Mouse (Mus musculus): ENCODE data around the gene Gm35549. TPM values are rescaled to one million over a fixed set of nuclear protein-coding genes. Genes with fewer than 3 reads are reported as not detected.

Gm35549 gene
- total and polyA plus RNA-seq, 2 experiments from 2014 or later, result not detected

GRCm38 (mm10) chr9:122836126-122836525 lies 7.7 kb downstream of the Gm35549 start:
- Histone ChIP-seq H3K4me3 (ENCODE audit: low read depth, low read length) (no peak overlapping the region), H3K9me3 (ENCODE audit: low read length) (no peaks in the 10 kb centered on the region), H3K9ac (no peak overlapping the region), H3K4me2 (ENCODE audit: low read depth) (no peak overlapping the region), H3K27me3 (ENCODE audit: insufficient read depth, low read length) (no peaks in the 10 kb centered on the region), H3K27ac (ENCODE audit: low read depth, low read length) (no peak overlapping the region), H3K4me1 (ENCODE audit: insufficient read depth) (no peaks in the 10 kb centered on the region), H3K36me3 (ENCODE audit: insufficient read depth) (0 out of 2 replicates have a peak, but pooled peaks cover 6% of the 10 kb centered on the region)
- no peak for TF ChIP-seq CTCF (IDR thresholded peaks at IDR 0.05; ENCODE audit: low read depth)
- WGBS, result 42% methylated on average over 9 of the region's 9 CpGs
- DNase-seq, result no peak
- ATAC-seq, result no peak

GRCm38 (mm10) chr9:122829826-122830380 lies 13.9 kb downstream of the Gm35549 start:
- 85% methylated on average over 4 of the region's 4 CpGs for WGBS
- H3K9me3 ChIP-seq (ENCODE audit: low read length), result no peaks in the 10 kb centered on the region
- H3K4me2 ChIP-seq (ENCODE audit: low read depth), result no peak overlapping the region
- ATAC-seq (no peak), DNase-seq (no peak)
- TF ChIP-seq CTCF (IDR thresholded peaks at IDR 0.05; ENCODE audit: low read depth), result no peak
- H3K36me3 ChIP-seq (ENCODE audit: insufficient read depth), result peaks cover 42% of the 10 kb centered on the region
- H3K4me3 ChIP-seq (ENCODE audit: low read depth, low read length), result no peak overlapping the region
- no peaks in the 10 kb centered on the region for H3K27me3 ChIP-seq (ENCODE audit: insufficient read depth, low read length)
- no peaks in the 10 kb centered on the region for H3K4me1 ChIP-seq (ENCODE audit: insufficient read depth)
- no peak overlapping the region for H3K9ac ChIP-seq
- H3K27ac ChIP-seq (ENCODE audit: low read depth, low read length), result no peak overlapping the region

GRCm38 (mm10) chr9:122826743-122827142 lies 17.1 kb downstream of the Gm35549 start:
- H3K36me3 ChIP-seq (ENCODE audit: insufficient read depth), result peaks cover 53% of the 10 kb centered on the region

GRCm38 (mm10) chr9:122823374-122824017 lies 20.3 kb downstream of the Gm35549 start:
- 90% methylated on average over 5 of the region's 5 CpGs for WGBS
- no peaks in the 10 kb centered on the region for H3K27me3 ChIP-seq (ENCODE audit: insufficient read depth, low read length)
- no peak overlapping the region for H3K27ac ChIP-seq (ENCODE audit: low read depth, low read length)
- H3K9me3 ChIP-seq (ENCODE audit: low read length), result no peaks in the 10 kb centered on the region
- no peak overlapping the region for H3K4me3 ChIP-seq (ENCODE audit: low read depth, low read length)
- peaks cover 55% of the 10 kb centered on the region for H3K36me3 ChIP-seq (ENCODE audit: insufficient read depth)
- no peak for DNase-seq
- ATAC-seq, result no peak
- no peak overlapping the region for H3K9ac ChIP-seq
- no peak overlapping the region for H3K4me2 ChIP-seq (ENCODE audit: low read depth)
- no peak for TF ChIP-seq CTCF (IDR thresholded peaks at IDR 0.05; ENCODE audit: low read depth)
- no peaks in the 10 kb centered on the region for H3K4me1 ChIP-seq (ENCODE audit: insufficient read depth)

More at GRCm38 (mm10) chr9:122826743-122827142, 17.1 kb downstream of the Gm35549 start:
- WGBS, result 94% methylated on average over 4 of the region's 4 CpGs
- H3K4me1 ChIP-seq (ENCODE audit: insufficient read depth), result no peaks in the 10 kb centered on the region
- H3K4me3 ChIP-seq (ENCODE audit: low read depth, low read length), result no peak overlapping the region
- TF ChIP-seq CTCF (IDR thresholded peaks at IDR 0.05; ENCODE audit: low read depth), result no peak
- H3K27me3 ChIP-seq (ENCODE audit: insufficient read depth, low read length), result no peaks in the 10 kb centered on the region
- DNase-seq, result no peak
- ATAC-seq, result no peak
- no peak overlapping the region for H3K4me2 ChIP-seq (ENCODE audit: low read depth)
- H3K9me3 ChIP-seq (ENCODE audit: low read length), result no peaks in the 10 kb centered on the region
- no peak overlapping the region for H3K9ac ChIP-seq
- no peak overlapping the region for H3K27ac ChIP-seq (ENCODE audit: low read depth, low read length)

GRCm38 (mm10) chr9:122815239-122815851 lies 28.5 kb downstream of the Gm35549 start:
- DNase-seq, result no peak
- Histone ChIP-seq H3K36me3 (ENCODE audit: insufficient read depth) (peaks cover 29% of the 10 kb centered on the region), H3K27me3 (ENCODE audit: insufficient read depth, low read length) (no peaks in the 10 kb centered on the region), H3K4me3 (ENCODE audit: low read depth, low read length) (no peak overlapping the region), H3K4me2 (ENCODE audit: low read depth) (no peak overlapping the region), H3K4me1 (ENCODE audit: insufficient read depth) (no peaks in the 10 kb centered on the region), H3K9me3 (ENCODE audit: low read length) (no peaks in the 10 kb centered on the region), H3K9ac (no peak overlapping the region), H3K27ac (ENCODE audit: low read depth, low read length) (no peak overlapping the region)
- ATAC-seq, result no peak
- TF ChIP-seq CTCF (IDR thresholded peaks at IDR 0.05; ENCODE audit: low read depth), result no peak
- 90% methylated on average over 4 of the region's 4 CpGs for WGBS

- Histone ChIP-seq H3K4me1 (ENCODE audit: insufficient read depth) (no peaks in the 10 kb centered on the region), H3K36me3 (ENCODE audit: insufficient read depth) (peaks cover 26% of the 10 kb centered on the region), H3K4me3 (ENCODE audit: low read depth, low read length) (no peak overlapping the region), H3K27ac (ENCODE audit: low read depth, low read length) (no peak overlapping the region), H3K4me2 (ENCODE audit: low read depth) (no peak overlapping the region), H3K27me3 (ENCODE audit: insufficient read depth, low read length) (no peaks in the 10 kb centered on the region), H3K9ac (no peak overlapping the region), H3K9me3 (ENCODE audit: low read length) (no peaks in the 10 kb centered on the region)
- no peak for ATAC-seq
- TF ChIP-seq CTCF (IDR thresholded peaks at IDR 0.05; ENCODE audit: low read depth), result no peak
- WGBS, result 98% methylated on average over 2 of the region's 2 CpGs
- DNase-seq, result no peak
Measured at GRCm38 (mm10) chr9:122814775-122815174, 29.1 kb downstream of the Gm35549 start.

GRCm38 (mm10) chr9:122812386-122812785 lies 31.4 kb downstream of the Gm35549 start:
- Histone ChIP-seq H3K27me3 (ENCODE audit: insufficient read depth, low read length) (no peaks in the 10 kb centered on the region), H3K9ac (no peak overlapping the region), H3K4me3 (ENCODE audit: low read depth, low read length) (no peak overlapping the region), H3K4me1 (ENCODE audit: insufficient read depth) (no peaks in the 10 kb centered on the region), H3K36me3 (ENCODE audit: insufficient read depth) (peaks cover 26% of the 10 kb centered on the region), H3K4me2 (ENCODE audit: low read depth) (no peak overlapping the region), H3K27ac (ENCODE audit: low read depth, low read length) (no peak overlapping the region), H3K9me3 (ENCODE audit: low read length) (no peaks in the 10 kb centered on the region)
- no peak for DNase-seq
- WGBS, result 91% methylated on average over 5 of the region's 5 CpGs
- no peak for ATAC-seq
- no peak for TF ChIP-seq CTCF (IDR thresholded peaks at IDR 0.05; ENCODE audit: low read depth)
